Mouse (Mus musculus) embryonic facial prominence, embryonic 15.5 days (tissue): ENCODE data around the gene Hist4h4. TPM values are rescaled to one million over a fixed set of nuclear protein-coding genes. Genes with fewer than 3 reads are reported as not detected.
"Not testable (repeated sequence)": the region's sequence is repeated elsewhere in the genome, so short reads cannot be mapped to it uniquely, and the experiment has no call there.

ENCODE experiments used
- ATAC-seq: fragments of 200-750 bp; cut with Nextera tagmentation; 2 replicates; pipeline ENCODE4 v1.8.0; 2017; ENCODE audit warnings: low read depth, moderate TSS enrichment; ENCODE audit not compliant: insufficient number of reproducible peaks, low FRiP score, low TSS enrichment
- H3K27ac ChIP-seq: fragments of 300-500 bp; sonication (generic); replicated peaks from 2 replicates; pipeline ENCODE4 v1.5.1; 2015; ENCODE audit warnings: mild to moderate bottlenecking, inconsistent platforms
- H3K27me3 ChIP-seq: fragments of 300-500 bp; sonication (generic); 2 replicates; pipeline ENCODE4 v1.6.1; 2015; ENCODE audit warnings: inconsistent platforms
- H3K36me3 ChIP-seq: fragments of 300-500 bp; sonication (generic); 2 replicates; pipeline ENCODE4 v1.6.1; 2015; ENCODE audit warnings: mild to moderate bottlenecking, inconsistent platforms
- H3K4me1 ChIP-seq: fragments of 300-500 bp; sonication (generic); 2 replicates; pipeline ENCODE4 v1.6.1; 2015; ENCODE audit warnings: inconsistent platforms
- H3K4me2 ChIP-seq: fragments of 300-500 bp; sonication (generic); replicated peaks from 2 replicates; pipeline ENCODE4 v1.6.1; 2015; ENCODE audit warnings: mild to moderate bottlenecking, inconsistent platforms
- H3K4me3 ChIP-seq: fragments of 300-500 bp; sonication (generic); replicated peaks from 2 replicates; pipeline ENCODE4 v1.5.1; 2015; ENCODE audit warnings: mild to moderate bottlenecking, inconsistent platforms
- H3K9ac ChIP-seq: fragments of 300-500 bp; sonication (generic); 2 replicates; pipeline ENCODE4 v1.6.1; 2015; ENCODE audit warnings: inconsistent platforms
- H3K9me3 ChIP-seq: fragments of 300-500 bp; sonication (generic); replicated peaks from 2 replicates; pipeline ENCODE4 v1.6.1; 2016; ENCODE audit warnings: inconsistent platforms
- WGBS: fragments of 180-500 bp; shearing (Covaris S2); methylation state at CpG from one replicate; pipeline ENCODE4 v1.1.7; 2015; 5-methylcytosine and 5-hydroxymethylcytosine counted together
- polyA plus RNA-seq: library from polyadenylated mRNA; unstranded; fragments of >200 nt; fragmentation: Nextera tagmentation; extraction: Ambion mirVana; gene quantifications from 2 replicates; pipeline ENCODE4 v1.2.1, GENCODE M21; 2015

Gene Hist4h4
- polyA plus RNA-seq, 1 experiment from 2014 or later: 0.69 TPM

DNA sequence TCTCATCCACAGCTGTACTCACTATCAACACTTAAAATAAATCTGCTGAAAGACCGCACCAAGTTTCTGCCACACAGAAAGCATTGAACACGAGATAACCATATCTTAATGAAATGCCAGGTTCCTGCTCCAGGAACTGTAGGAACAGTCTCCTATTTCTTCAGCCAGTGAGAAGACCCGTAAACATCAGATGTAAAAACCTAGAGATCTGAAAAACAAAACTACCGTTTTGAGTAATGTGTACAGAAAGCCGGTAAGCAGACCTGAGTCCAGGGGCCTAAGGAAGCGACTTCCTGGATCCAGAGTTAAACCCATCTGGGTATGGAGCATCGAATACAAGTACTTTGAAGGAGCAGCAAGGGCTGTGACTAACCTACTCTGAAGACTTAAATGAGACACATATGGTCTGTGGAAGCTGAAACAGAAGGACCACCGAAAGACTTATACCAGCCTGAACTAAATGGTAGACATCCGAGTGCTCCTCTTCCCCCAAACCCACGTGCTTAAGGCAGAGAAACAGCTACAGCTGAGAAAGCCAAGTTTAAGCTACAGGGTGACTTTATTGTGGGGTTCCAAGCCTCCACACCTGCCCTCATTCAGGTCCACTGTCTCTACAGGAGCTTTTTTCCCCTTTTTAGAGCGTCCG is 999 bp downstream of the Hist4h4 start:
- Histone ChIP-seq H3K4me1 (peaks cover 20% of the 10 kb centered on the region), H3K9ac (peak overlapping the region; percentile 99), H3K27me3 (no peaks in the 10 kb centered on the region), H3K9me3 (no peaks in the 10 kb centered on the region), H3K36me3 (no peaks in the 10 kb centered on the region), H3K4me3 (peak overlapping the region; percentile 80), H3K4me2 (peak overlapping the region; percentile 88), H3K27ac (peak overlapping the region; percentile 100)
- 11% methylated on average over 12 of the region's 12 CpGs for WGBS
- no peak for ATAC-seq

DNA sequence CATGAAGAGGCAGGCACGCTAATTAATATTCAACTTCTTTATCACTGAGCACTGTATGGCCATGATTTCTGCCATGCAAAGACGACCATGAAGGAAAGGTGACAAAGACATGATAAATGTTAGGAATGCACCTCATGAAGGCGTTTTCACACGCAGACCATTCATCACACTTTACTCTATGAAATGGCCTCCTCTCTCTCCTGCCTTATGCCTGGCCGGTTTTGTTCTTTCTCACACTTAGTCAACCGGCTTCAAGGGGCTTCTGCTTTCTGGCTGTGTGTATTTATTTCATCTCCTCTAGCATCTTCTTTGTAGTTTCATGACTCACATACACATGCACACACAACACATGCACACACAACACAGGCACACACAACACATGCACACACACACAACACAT is 2.9 kb downstream of the Hist4h4 start:
- Histone ChIP-seq H3K9ac (no peak overlapping the region), H3K36me3 (no peaks in the 10 kb centered on the region), H3K27ac (no peak overlapping the region), H3K9me3 (no peaks in the 10 kb centered on the region), H3K4me2 (no peak overlapping the region), H3K27me3 (no peaks in the 10 kb centered on the region), H3K4me1 (peaks cover 5% of the 10 kb centered on the region; the same call in 1 of the 2 replicates), H3K4me3 (no peak overlapping the region)
- no peak for ATAC-seq
- WGBS: 90% methylated on average over 6 of the region's 6 CpGs

- Histone ChIP-seq H3K9ac (no peak overlapping the region), H3K4me2 (no peak overlapping the region), H3K4me3 (no peak overlapping the region), H3K27ac (no peak overlapping the region), H3K27me3 (no peaks in the 10 kb centered on the region), H3K9me3 (no peaks in the 10 kb centered on the region), H3K36me3 (no peaks in the 10 kb centered on the region), H3K4me1 (peaks cover 5% of the 10 kb centered on the region; the same call in 1 of the 2 replicates)
- 88% methylated on average over 8 of the region's 8 CpGs for WGBS
- no peak for ATAC-seq
Observed at GRCm38 (mm10) chr6:136800710-136801109, 3.5 kb downstream of the Hist4h4 start.

GRCm38 (mm10) chr6:136797874-136798693 is 6.1 kb downstream of the Hist4h4 start:
- not testable (repeated sequence) for H3K9me3 ChIP-seq, H3K4me2 ChIP-seq, H3K4me3 ChIP-seq, H3K27ac ChIP-seq, H3K27me3 ChIP-seq, ATAC-seq, H3K9ac ChIP-seq, H3K36me3 ChIP-seq
- peaks cover 11% of the 10 kb centered on the region for H3K4me1 ChIP-seq
- 88% methylated on average over 3 of the region's 3 CpGs for WGBS

GRCm38 (mm10) chr6:136795850-136796249 is 8.4 kb downstream of the Hist4h4 start:
- no peak overlapping the region for H3K27ac ChIP-seq
- 58% methylated on average over 6 of the region's 6 CpGs for WGBS
- H3K4me3 ChIP-seq: no peak overlapping the region
- no peak overlapping the region for H3K9ac ChIP-seq
- H3K4me1 ChIP-seq: peaks cover 8% of the 10 kb centered on the region; the same call in 1 of the 2 replicates
- H3K9me3 ChIP-seq: no peaks in the 10 kb centered on the region
- H3K27me3 ChIP-seq: no peaks in the 10 kb centered on the region
- no peak for ATAC-seq
- H3K4me2 ChIP-seq: no peak overlapping the region
- H3K36me3 ChIP-seq: no peaks in the 10 kb centered on the region

DNA sequence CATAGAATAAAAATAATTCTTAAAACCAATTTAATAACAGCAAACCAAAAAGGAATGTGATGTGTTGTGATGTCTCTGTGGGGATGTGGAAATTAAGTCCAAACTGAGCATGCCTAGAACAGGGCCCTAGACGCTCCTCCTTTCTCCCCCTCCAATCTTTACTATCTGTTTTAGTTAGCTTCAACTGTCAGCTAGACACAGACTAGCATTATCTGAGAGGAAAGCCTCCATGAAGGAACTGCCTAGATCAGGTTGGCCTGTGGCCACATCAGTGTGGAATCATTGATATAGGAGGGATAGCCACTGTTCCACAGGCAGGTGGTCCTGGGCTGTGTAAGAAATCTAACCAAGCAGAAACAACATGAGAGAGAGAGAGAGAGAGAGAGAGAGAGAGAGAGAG is 9.1 kb downstream of the Hist4h4 start:
- Histone ChIP-seq H3K9me3 (no peaks in the 10 kb centered on the region), H3K36me3 (no peaks in the 10 kb centered on the region), H3K27me3 (no peaks in the 10 kb centered on the region), H3K4me3 (no peak overlapping the region), H3K27ac (no peak overlapping the region), H3K9ac (no peak overlapping the region), H3K4me1 (peaks cover 8% of the 10 kb centered on the region; the same call in 1 of the 2 replicates), H3K4me2 (no peak overlapping the region)
- WGBS: 36% methylated on average over 1 of the region's 1 CpGs
- ATAC-seq: no peak

DNA sequence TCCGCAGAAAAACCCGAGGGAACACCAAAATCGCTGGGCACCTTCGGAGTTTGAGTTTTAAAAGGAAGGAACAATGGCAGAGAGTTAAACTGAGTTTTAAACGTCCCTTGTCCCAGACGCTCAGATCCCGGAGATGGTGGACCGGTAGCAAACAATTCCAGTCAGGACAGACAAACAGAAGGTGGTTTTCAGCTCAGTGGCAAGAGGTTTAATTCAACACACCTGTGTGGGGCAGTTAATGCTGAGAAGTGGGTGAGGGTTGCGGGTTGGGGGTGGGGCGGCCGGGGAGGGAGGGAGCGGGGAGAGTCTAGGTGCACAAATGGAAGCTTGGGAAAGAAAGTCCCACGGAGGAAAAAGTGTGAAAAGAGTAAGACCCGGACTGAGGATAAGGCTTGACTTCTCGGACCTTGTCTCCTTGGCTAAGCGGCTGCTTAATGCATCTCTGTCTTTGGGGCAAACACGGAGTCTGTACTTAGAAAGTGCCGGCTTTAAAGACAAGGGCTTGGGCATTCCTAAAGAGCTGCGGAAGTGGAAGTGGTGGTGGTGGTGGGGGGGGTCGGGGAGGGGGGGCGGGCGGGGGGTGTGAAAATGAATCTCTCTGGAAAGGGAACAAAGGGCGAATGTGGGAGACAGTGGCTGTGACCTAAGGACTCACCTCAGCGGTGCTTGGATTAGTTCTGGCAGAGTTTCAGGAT is 10.2 kb downstream of the Hist4h4 start:
- Histone ChIP-seq H3K9ac (0 out of 2 replicates have a peak overlapping the region, but pooled peaks have one; percentile 13), H3K36me3 (no peaks in the 10 kb centered on the region), H3K4me1 (peaks cover 8% of the 10 kb centered on the region; the same call in 1 of the 2 replicates), H3K9me3 (no peaks in the 10 kb centered on the region), H3K4me3 (peak overlapping the region; percentile 40), H3K4me2 (peak overlapping the region; percentile 67), H3K27me3 (no peaks in the 10 kb centered on the region), H3K27ac (no peak overlapping the region)
- under 1% methylated on average over 24 of the region's 24 CpGs for WGBS
- ATAC-seq: no peak

- 21% methylated on average over 16 of the region's 16 CpGs for WGBS
- Histone ChIP-seq H3K4me3 (peak overlapping the region; percentile 40), H3K4me2 (peak overlapping the region; percentile 67), H3K9ac (0 out of 2 replicates have a peak overlapping the region, but pooled peaks have one; percentile 13), H3K4me1 (peaks cover 8% of the 10 kb centered on the region; the same call in 1 of the 2 replicates), H3K9me3 (no peaks in the 10 kb centered on the region), H3K27me3 (no peaks in the 10 kb centered on the region), H3K27ac (no peak overlapping the region), H3K36me3 (no peaks in the 10 kb centered on the region)
- ATAC-seq: no peak
Observed at GRCm38 (mm10) chr6:136792884-136793758, 11.1 kb downstream of the Hist4h4 start.

DNA sequence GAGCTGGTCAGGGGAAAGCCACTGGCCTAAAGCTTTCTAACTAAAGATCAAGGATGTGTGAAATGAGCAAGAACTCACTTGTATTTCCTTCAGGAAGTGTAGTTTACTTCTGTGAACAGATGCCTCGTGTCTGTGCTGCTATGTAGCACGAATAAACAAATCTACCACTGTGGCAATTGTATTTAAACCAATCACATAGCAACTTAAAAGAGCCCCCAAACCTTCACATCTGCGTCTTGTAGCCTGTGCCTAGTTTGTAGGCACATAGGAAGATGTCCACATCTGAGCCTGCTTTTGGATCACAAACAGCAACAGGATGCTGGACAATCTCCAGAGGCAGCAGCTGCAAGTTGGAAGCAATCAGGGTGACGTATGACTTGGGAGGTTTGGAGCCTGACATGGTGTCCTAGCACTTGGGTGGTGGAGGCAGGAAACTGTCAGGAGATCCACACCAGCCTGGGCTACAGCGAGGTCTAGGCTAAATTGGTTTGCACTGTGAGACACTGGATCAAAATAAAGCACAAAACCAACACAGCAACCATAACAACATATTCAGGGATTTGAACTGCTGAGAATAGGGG is 14.7 kb downstream of the Hist4h4 start:
- Histone ChIP-seq H3K36me3 (no peaks in the 10 kb centered on the region), H3K9ac (no peak overlapping the region), H3K4me3 (no peak overlapping the region), H3K27ac (no peak overlapping the region), H3K27me3 (no peaks in the 10 kb centered on the region), H3K4me1 (peaks cover 8% of the 10 kb centered on the region; the same call in 1 of the 2 replicates), H3K4me2 (no peak overlapping the region), H3K9me3 (no peaks in the 10 kb centered on the region)
- ATAC-seq: no peak
- WGBS: 51% methylated on average over 5 of the region's 5 CpGs

DNA sequence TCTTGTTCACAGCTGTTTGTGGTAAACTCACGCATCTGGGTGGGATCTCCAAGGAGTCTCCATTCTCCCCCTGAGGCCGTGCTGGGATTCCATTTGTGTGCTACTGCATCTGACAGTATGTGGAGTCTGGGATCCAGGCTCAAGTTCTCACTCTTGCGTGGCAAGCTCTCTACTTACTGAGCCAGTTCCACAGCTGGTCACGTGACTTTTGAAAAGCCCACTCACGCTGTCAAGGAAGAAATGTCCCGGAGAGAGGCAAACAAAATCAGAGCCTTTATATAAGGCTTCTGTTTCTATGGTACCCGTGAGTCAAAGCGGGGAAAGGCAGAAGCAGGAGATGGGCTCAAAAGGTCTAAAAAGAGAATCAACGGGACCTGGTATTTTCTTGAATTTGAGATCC is 21.5 kb downstream of the Hist4h4 start:
- Histone ChIP-seq H3K9me3 (no peaks in the 10 kb centered on the region), H3K36me3 (no peaks in the 10 kb centered on the region), H3K4me2 (no peak overlapping the region), H3K27ac (no peak overlapping the region), H3K27me3 (no peaks in the 10 kb centered on the region), H3K4me3 (no peak overlapping the region), H3K4me1 (no peaks in the 10 kb centered on the region), H3K9ac (no peak overlapping the region)
- no peak for ATAC-seq
- 69% methylated on average over 9 of the region's 9 CpGs for WGBS
